Mouse (Mus musculus): ENCODE measurements around the gene Pard6b.

DNA sequence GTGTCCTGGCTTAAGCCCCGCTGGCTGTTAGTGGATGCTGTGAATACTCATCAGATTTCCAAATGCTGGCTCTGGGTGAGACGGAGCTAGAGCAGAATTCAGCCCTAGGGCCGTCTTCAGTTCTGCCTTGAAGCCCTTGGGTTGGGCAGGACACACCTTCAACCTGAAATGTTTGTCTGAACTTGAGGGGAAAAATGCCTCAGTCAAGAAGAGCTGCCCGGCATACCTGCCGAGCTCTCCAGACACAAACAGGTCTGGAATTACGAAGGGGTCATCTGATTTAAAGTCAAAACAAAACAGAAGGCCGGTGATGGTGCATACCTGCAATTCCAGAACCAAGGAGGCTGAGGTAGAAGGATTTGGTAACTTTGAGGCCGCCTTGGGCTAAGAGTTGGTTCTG lies 14.0 kb upstream of the Pard6b start:
- TF ChIP-seq CTCF (IDR thresholded peaks at IDR 0.05; ENCODE audit: insufficient read depth, low read depth, low read length) (no peak), POLR2A (IDR thresholded peaks at IDR 0.05; ENCODE audit: insufficient read depth, low read depth, low read length) (no peak)

Measured in olfactory bulb, adult 2 months (tissue).